Mouse (Mus musculus): ENCODE measurements around the gene Chka.
A peak's percentile ranks its signal among the peaks of the same experiment; 100 is the strongest.

The Chka gene

GRCm38 (mm10) chr19:3846676-3847604 is 4.6 kb upstream of the Chka start:
- no peak for DNase-seq

GRCm38 (mm10) chr19:3847711-3848110 is 3.9 kb upstream of the Chka start:
- DNase-seq: no peak

- DNase-seq: no peak
Measured at GRCm38 (mm10) chr19:3848207-3848808, 3.3 kb upstream of the Chka start.

GRCm38 (mm10) chr19:3849251-3849650 is 2.3 kb upstream of the Chka start:
- no peak for DNase-seq

- no peak for DNase-seq
Measured at GRCm38 (mm10) chr19:3850076-3850475, 1.5 kb upstream of the Chka start.

- no peak for DNase-seq
Measured at GRCm38 (mm10) chr19:3850847-3851469, 615 bp upstream of the Chka start.

- DNase-seq: peak; percentile 72
Measured at GRCm38 (mm10) chr19:3851979-3852681, 557 bp downstream of the Chka start.

GRCm38 (mm10) chr19:3853121-3853520 is 1.5 kb downstream of the Chka start:
- DNase-seq: no peak

GRCm38 (mm10) chr19:3853891-3854290 is 2.3 kb downstream of the Chka start:
- no peak for DNase-seq

- DNase-seq: no peak
Measured at GRCm38 (mm10) chr19:3855091-3855490, 3.5 kb downstream of the Chka start.

GRCm38 (mm10) chr19:3855601-3856000 is 4.0 kb downstream of the Chka start:
- DNase-seq: no peak

- no peak for DNase-seq
Measured at GRCm38 (mm10) chr19:3857220-3857619, 5.6 kb downstream of the Chka start.

GRCm38 (mm10) chr19:3862713-3863112 is 11.1 kb downstream of the Chka start:
- no peak for DNase-seq

GRCm38 (mm10) chr19:3864960-3865359 is 13.4 kb downstream of the Chka start:
- DNase-seq: no peak

GRCm38 (mm10) chr19:3868290-3868689 is 16.7 kb downstream of the Chka start:
- no peak for DNase-seq

- no peak for DNase-seq
Measured at GRCm38 (mm10) chr19:3871468-3871867, 19.9 kb downstream of the Chka start.

GRCm38 (mm10) chr19:3872373-3872772 is 20.8 kb downstream of the Chka start:
- no peak for DNase-seq

- no peak for DNase-seq
Measured at GRCm38 (mm10) chr19:3875045-3875444, 23.5 kb downstream of the Chka start.

GRCm38 (mm10) chr19:3880054-3880848 is 28.7 kb downstream of the Chka start:
- no peak for DNase-seq

- no peak for DNase-seq
Measured at GRCm38 (mm10) chr19:3882214-3882613, 30.6 kb downstream of the Chka start.

- DNase-seq: no peak
Measured at GRCm38 (mm10) chr19:3884325-3884990, 32.9 kb downstream of the Chka start.

- DNase-seq: no peak
Measured at GRCm38 (mm10) chr19:3889096-3889495, 37.5 kb downstream of the Chka start.
